Mouse (Mus musculus): ENCODE data around the gene Zfp708. TPM values are rescaled to one million over a fixed set of nuclear protein-coding genes. Genes with fewer than 3 reads are reported as not detected.

Gene Zfp708
- polyA plus RNA-seq, 1 experiment, result 3.7 TPM

Other genes with a start within 250 kb of the Zfp708 start
- gene Gm10767, start 193.1 kb downstream of the Zfp708 start, polyA plus RNA-seq (2012; rRNA removed), result 3.0 and 3.2 TPM in 2 replicates
- gene Zfp712, start 36.8 kb downstream of the Zfp708 start, polyA plus RNA-seq (2012; rRNA removed), result 2.6 and 2.8 TPM in 2 replicates
- gene Gm28557, start 10.6 kb upstream of the Zfp708 start, polyA plus RNA-seq (2012; rRNA removed), result 1.6 and 2.0 TPM in 2 replicates
- gene Rslcan18, start 18.3 kb upstream of the Zfp708 start, polyA plus RNA-seq (2012; rRNA removed), result 0.21 and 0.24 TPM in 2 replicates
- gene Zfp759, start 23.7 kb upstream of the Zfp708 start, polyA plus RNA-seq (2012; rRNA removed), result 3.0 and 3.4 TPM in 2 replicates
- gene Rsl1, start 75.2 kb upstream of the Zfp708 start, polyA plus RNA-seq (2012; rRNA removed), result 3.3 and 3.4 TPM in 2 replicates
- 1.6 TPM in 2 replicates for gene Zfp455, start 96.5 kb upstream of the Zfp708 start, polyA plus RNA-seq (2012; rRNA removed)
- gene Zfp458, start 180.5 kb upstream of the Zfp708 start, polyA plus RNA-seq (2012; rRNA removed), result 3.5 and 3.8 TPM in 2 replicates
- gene Zfp457, start 208.5 kb upstream of the Zfp708 start, polyA plus RNA-seq (2012; rRNA removed), result 3.0 and 3.7 TPM in 2 replicates
- 2.5 and 2.7 TPM in 2 replicates for gene Zfp595, start 234.6 kb upstream of the Zfp708 start, polyA plus RNA-seq (2012; rRNA removed)

Measured in frontal cortex, adult 2 months (tissue).